8 mouse cellular contexts compared by ENCODE assay signal in the genomic region with DNA sequence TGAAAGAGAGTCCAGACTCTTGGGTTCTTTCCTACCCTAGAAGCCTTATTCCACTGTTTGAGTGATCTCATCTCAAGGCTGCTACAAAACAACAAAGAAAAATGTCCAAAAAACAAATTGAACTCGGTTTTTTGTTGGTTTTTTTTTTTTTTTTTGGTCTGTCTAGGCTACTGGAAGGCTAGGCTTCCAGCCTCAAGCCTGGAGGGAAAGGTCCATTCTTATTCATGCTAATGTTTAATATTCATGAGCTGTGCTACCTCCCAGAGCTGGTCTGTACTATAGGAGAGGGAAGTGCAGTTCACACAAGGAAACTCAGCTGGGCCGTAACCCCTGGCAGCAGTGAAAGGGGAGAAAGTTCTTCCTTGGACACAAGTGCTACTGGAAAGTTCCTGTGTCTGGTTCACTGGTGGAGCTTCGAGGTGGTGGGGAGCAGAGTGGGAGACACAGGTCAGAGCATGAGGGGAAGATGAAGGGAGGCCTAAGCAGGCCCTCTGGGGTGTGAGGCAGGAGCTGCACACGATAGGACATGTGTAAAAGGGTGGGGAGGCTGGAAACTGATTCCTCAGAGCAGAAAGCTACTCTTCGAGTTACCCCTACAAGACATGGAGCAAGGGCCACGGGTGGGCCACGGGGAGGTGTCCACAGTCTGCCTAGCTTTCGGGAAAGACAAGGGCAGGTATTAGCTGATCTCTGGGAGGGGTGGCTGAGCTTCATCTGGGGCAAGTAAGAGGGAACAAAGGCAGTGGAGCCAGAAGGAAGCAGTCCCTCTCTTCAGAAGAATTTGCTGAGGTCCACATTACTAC. TPM values are rescaled to one million over a fixed set of nuclear protein-coding genes. Genes with fewer than 3 reads are reported as not detected.
DNase-seq lines count a peak whose midpoint lies in the region; ATAC-seq and TF ChIP-seq lines count a peak whose summit lies in the region.

No protein-coding gene starts in this region.

- peak overlapping the region; percentile 66 for H3K27ac ChIP-seq in left cerebral cortex, adult 2 months
- H3K27ac ChIP-seq in forebrain, embryonic 11.5 days (ENCODE audit: low read depth, low read length): peak overlapping the region; percentile 94
- H3K27ac ChIP-seq in stomach, postnatal 0 days (replicated peaks): peak overlapping the region; percentile 98

- peak; percentile 19; the same call in 1 of the 2 replicates for ATAC-seq in forebrain, embryonic 11.5 days (replicated peaks; ENCODE audit: low FRiP score)
- no peak for ATAC-seq in stomach, postnatal 0 days (ENCODE audit: low FRiP score, low TSS enrichment)

- WGBS in forebrain, embryonic 11.5 days: 36% methylated on average over 8 of the region's 8 CpGs
- WGBS in stomach, postnatal 0 days: 39% methylated on average over 8 of the region's 8 CpGs

- H3K9me3 ChIP-seq in forebrain, embryonic 11.5 days (ENCODE audit: control insufficient read depth, low read length): no peaks in the 10 kb centered on the region
- no peaks in the 10 kb centered on the region for H3K9me3 ChIP-seq in stomach, postnatal 0 days (ENCODE audit: control insufficient read depth, low read length)

- H3K4me3 ChIP-seq in left cerebral cortex, adult 2 months: peak overlapping the region; percentile 65
- H3K4me3 ChIP-seq in forebrain, embryonic 11.5 days (ENCODE audit: low read depth, low read length): peak overlapping the region; percentile 95
- peak overlapping the region; percentile 90 for H3K4me3 ChIP-seq in stomach, postnatal 0 days (ENCODE audit: low read depth, low read length)

- peaks cover 15% of the 10 kb centered on the region; the same call in 1 of the 2 replicates for H3K4me1 ChIP-seq in forebrain, embryonic 11.5 days (replicated peaks; ENCODE audit: control insufficient read depth, insufficient read depth, low read length)
- peaks cover 3% of the 10 kb centered on the region for H3K4me1 ChIP-seq in stomach, postnatal 0 days (replicated peaks; ENCODE audit: control insufficient read depth, insufficient read depth)

- no peak for DNase-seq in left cerebral cortex, adult 2 months (ENCODE audit: extremely low spot score in 1 of 2, low spot score in 2 of 2)
- no peak for DNase-seq in left cerebral cortex, postnatal 36 days (ENCODE audit: low spot score in 2 of 2)
- DNase-seq in forebrain, embryonic 11.5 days (ENCODE audit: low spot score): peak; percentile 63
- DNase-seq in kidney, adult 18-20 months: peak; percentile 64
- peak; percentile 42 for DNase-seq in lung, postnatal 36 days
- DNase-seq in stomach, postnatal 0 days (ENCODE audit: low spot score): peak; percentile 50
- no peak for DNase-seq in cerebellum, adult 9-10 months
- DNase-seq in left cerebral cortex, adult 9 months (ENCODE audit: low spot score in 2 of 2): no peak

- no peak for TF ChIP-seq CTCF in left cerebral cortex, adult 2 months (IDR thresholded peaks at IDR 0.05)
- TF ChIP-seq CTCF in stomach, postnatal 0 days (IDR thresholded peaks at IDR 0.05; ENCODE audit: low read depth): no peak

- no peaks in the 10 kb centered on the region for H3K27me3 ChIP-seq in forebrain, embryonic 11.5 days (ENCODE audit: control insufficient read depth, insufficient read depth, low read length)
- H3K27me3 ChIP-seq in stomach, postnatal 0 days (ENCODE audit: control insufficient read depth, insufficient read depth, low read length): no peaks in the 10 kb centered on the region

- H3K4me2 ChIP-seq in forebrain, embryonic 11.5 days (ENCODE audit: low read depth, low read length, severe bottlenecking): peak overlapping the region; percentile 93
- peak overlapping the region; percentile 83 for H3K4me2 ChIP-seq in stomach, postnatal 0 days (replicated peaks; ENCODE audit: low read depth)

- H3K9ac ChIP-seq in forebrain, embryonic 11.5 days (ENCODE audit: low read length): peak overlapping the region; percentile 96
- H3K9ac ChIP-seq in stomach, postnatal 0 days (ENCODE audit: low read length): peak overlapping the region; percentile 94

- TF ChIP-seq EP300 in stomach, postnatal 0 days (optimal IDR thresholded peaks at IDR 0.05): no peak

- peaks cover 20% of the 10 kb centered on the region for H3K36me3 ChIP-seq in forebrain, embryonic 11.5 days (ENCODE audit: control insufficient read depth, insufficient read depth, low read length)
- H3K36me3 ChIP-seq in stomach, postnatal 0 days (ENCODE audit: control insufficient read depth, insufficient read depth, low read length): peaks cover 21% of the 10 kb centered on the region

- intact Hi-C loops in left cerebral cortex, adult 2 months (cut with DNase I): loop anchor here (1.0 kb wide), 1 partner anchor 51 kb away; the partner anchor contains the start of gene Mindy1
- intact Hi-C loops in left cerebral cortex, postnatal 36 days (cut with DNase I): loop anchor here (1.0 kb wide), 1 partner anchor 13 kb away; the partner anchor contains the start of gene Gabpb2

RNA-seq across cellular contexts. Expression of gene Mllt11, which starts 1.3 kb away (rescaled TPM):
- 100 to 1,000 TPM; 272 to 277 TPM for total RNA-seq in left cerebral cortex, adult 2 months (2021)
- total RNA-seq in left cerebral cortex, postnatal 36 days (2021): 100 to 1,000 TPM; 292 to 336 TPM
- 75.2 and 89.8 TPM in 2 replicates for polyA plus RNA-seq in forebrain, embryonic 11.5 days (2014; fragmentation: Nextera tagmentation; extraction: Ambion mirVana)
- polyA plus RNA-seq in stomach, postnatal 0 days (2015; fragmentation: Nextera tagmentation; extraction: Ambion mirVana): 11.0 and 11.8 TPM in 2 replicates

RNA-seq across cellular contexts. Expression of gene Cdc42se1, which starts 2.2 kb away (rescaled TPM):
- total RNA-seq in left cerebral cortex, adult 2 months (2021): 10 to 100 TPM; 67.5 to 70.3 TPM
- total RNA-seq in left cerebral cortex, postnatal 36 days (2021): 10 to 100 TPM; 64.4 to 68.0 TPM
- polyA plus RNA-seq in forebrain, embryonic 11.5 days (2014; fragmentation: Nextera tagmentation; extraction: Ambion mirVana): 120 and 124 TPM in 2 replicates
- polyA plus RNA-seq in stomach, postnatal 0 days (2015; fragmentation: Nextera tagmentation; extraction: Ambion mirVana): 88.1 and 99.4 TPM in 2 replicates

RNA-seq across cellular contexts. Expression of gene Gm128, which starts 10.7 kb away (rescaled TPM):
- under 1 TPM; 0.20 to 0.61 TPM for total RNA-seq in left cerebral cortex, adult 2 months (2021)
- under 1 TPM; 0.20 to 0.27 TPM for total RNA-seq in left cerebral cortex, postnatal 36 days (2021)
- 0.17 and 0.21 TPM in 2 replicates for polyA plus RNA-seq in forebrain, embryonic 11.5 days (2014; fragmentation: Nextera tagmentation; extraction: Ambion mirVana)
- 0.21 and 0.38 TPM in 2 replicates for polyA plus RNA-seq in stomach, postnatal 0 days (2015; fragmentation: Nextera tagmentation; extraction: Ambion mirVana)

RNA-seq across cellular contexts. Expression of gene Gabpb2, which starts 13.0 kb away (rescaled TPM):
- 10 to 100 TPM; 10.9 to 11.8 TPM for total RNA-seq in left cerebral cortex, adult 2 months (2021)
- total RNA-seq in left cerebral cortex, postnatal 36 days (2021): 10 to 100 TPM in 1 of 2 experiments, 1 to 10 TPM in 1; 6.3 to 13.4 TPM
- 8.9 and 10.8 TPM in 2 replicates for polyA plus RNA-seq in forebrain, embryonic 11.5 days (2014; fragmentation: Nextera tagmentation; extraction: Ambion mirVana)
- polyA plus RNA-seq in stomach, postnatal 0 days (2015; fragmentation: Nextera tagmentation; extraction: Ambion mirVana): 3.3 and 3.4 TPM in 2 replicates

RNA-seq across cellular contexts. Expression of gene Bnipl, which starts 20.3 kb away (rescaled TPM):
- under 1 TPM; 0.61 to 0.87 TPM for total RNA-seq in left cerebral cortex, adult 2 months (2021)
- total RNA-seq in left cerebral cortex, postnatal 36 days (2021): under 1 TPM; 0.39 to 0.86 TPM
- 0.39 and 0.72 TPM in 2 replicates for polyA plus RNA-seq in forebrain, embryonic 11.5 days (2014; fragmentation: Nextera tagmentation; extraction: Ambion mirVana)
- polyA plus RNA-seq in stomach, postnatal 0 days (2015; fragmentation: Nextera tagmentation; extraction: Ambion mirVana): 16.6 and 16.8 TPM in 2 replicates

Comparison
In these comparisons a context has a peak if more than half of its experiments do, and no peak if none do; other contexts are left out.
1. DNase-seq: peak in forebrain, embryonic 11.5 days (single experiment), kidney, adult 18-20 months (single experiment), lung, postnatal 36 days (single experiment) and stomach, postnatal 0 days (single experiment); none in left cerebral cortex, adult 2 months (0 of 2), left cerebral cortex, postnatal 36 days (0 of 2), cerebellum, adult 9-10 months (single experiment) and left cerebral cortex, adult 9 months (0 of 2).
2. Peak in every context shown above with its lines, with median percentiles within 50 percentile points of each other: H3K27ac ChIP-seq and H3K4me3 ChIP-seq.